Mouse (Mus musculus) bone marrow, adult 2 months (tissue): Measurements from ENCODE around the gene Armh3.

Source experiments
- CTCF ChIP-seq: fragments of 200-500 bp; IDR thresholded peaks from 2 replicates; pipeline ENCODE4 v1.5.1; 2011; ENCODE audit warnings: low read length, control low read depth; ENCODE audit not compliant: control insufficient read depth, insufficient read depth
- POLR2A ChIP-seq: fragments of 200-500 bp; IDR thresholded peaks from 2 replicates; pipeline ENCODE4 v1.6.1; 2011; ENCODE audit warnings: low read depth, mild to moderate bottlenecking, control low read depth, low read length, borderline replicate concordance; ENCODE audit not compliant: control insufficient read depth

DNA sequence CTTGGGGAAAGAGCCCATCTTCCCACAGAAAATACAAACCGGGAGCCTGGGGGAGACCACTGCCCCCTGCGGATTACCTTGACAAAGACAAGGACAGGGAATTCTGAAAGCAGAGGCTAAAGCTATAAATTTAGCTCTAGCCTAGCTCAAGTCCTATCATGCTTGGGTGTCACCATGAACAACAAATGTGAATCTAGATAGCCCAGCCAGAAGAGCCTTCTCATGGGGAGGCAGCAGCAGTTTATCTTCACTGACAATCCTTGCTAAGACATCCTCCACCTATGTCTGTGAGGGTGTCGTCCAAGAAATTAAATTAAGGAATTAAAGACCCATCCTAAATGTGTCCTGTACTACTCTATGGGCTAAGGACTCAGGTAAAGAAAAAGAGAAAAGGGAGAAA, 60.2 kb downstream of the Armh3 start:
- TF ChIP-seq POLR2A (no peak), CTCF (no peak)
